Mouse (Mus musculus) heart, postnatal 0 days (tissue): ENCODE data around the gene Oxsm.

Experiments
- CTCF ChIP-seq: IDR thresholded peaks from 2 replicates; pipeline ENCODE4 v1.5.1; 2016; ENCODE audit warnings: antibody characterized with exemption, control low read depth, low read depth
- EP300 ChIP-seq: IDR thresholded peaks from 2 replicates; pipeline ENCODE4 v1.6.1; 2016; ENCODE audit warnings: antibody characterized with exemption, low read depth

DNA sequence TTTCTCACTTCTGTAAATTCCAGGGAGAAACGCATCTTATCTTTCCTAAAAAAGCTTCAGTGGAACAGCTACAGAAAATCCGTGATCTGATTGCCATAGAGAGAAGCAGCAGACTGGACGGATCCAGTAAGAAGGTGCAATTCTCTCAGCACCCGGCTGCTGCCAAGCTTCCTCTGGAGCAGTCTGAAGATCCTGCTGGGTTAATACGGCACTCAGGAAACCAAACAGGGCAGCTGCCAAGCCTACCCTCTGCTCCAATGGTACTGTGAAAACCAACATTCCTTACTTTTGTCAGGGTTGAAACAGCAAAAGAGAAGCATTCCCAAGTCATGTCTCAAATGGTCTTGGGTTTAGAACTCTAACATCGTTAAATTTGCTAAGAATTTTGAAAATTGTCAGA lies 10.9 kb upstream of the Oxsm start:
- TF ChIP-seq CTCF (no peak), EP300 (no peak)
